Mouse (Mus musculus) kidney, embryonic 14.5 days (tissue): ENCODE data around the gene Strc. TPM values are rescaled to one million over a fixed set of nuclear protein-coding genes. Genes with fewer than 3 reads are reported as not detected.

ENCODE experiments used
- ATAC-seq: fragments of 200-750 bp; cut with Nextera tagmentation; 2 replicates; pipeline ENCODE4 v1.8.0; 2017; ENCODE audit warnings: moderate number of reproducible peaks, mild to moderate bottlenecking, moderate TSS enrichment, moderate library complexity; ENCODE audit not compliant: low FRiP score, low TSS enrichment
- H3K27ac ChIP-seq: fragments of 300-500 bp; sonication (generic); 2 replicates; pipeline ENCODE4 v1.5.1; 2014; ENCODE audit warnings: low read depth, mild to moderate bottlenecking, low read length, moderate library complexity, mixed read lengths
- H3K27me3 ChIP-seq: fragments of 300-500 bp; sonication (generic); 2 replicates; pipeline ENCODE4 v1.6.1; 2014; ENCODE audit warnings: mild to moderate bottlenecking, low read length; ENCODE audit not compliant: control insufficient read depth, insufficient read depth
- H3K36me3 ChIP-seq: fragments of 300-500 bp; sonication (generic); 2 replicates; pipeline ENCODE4 v1.6.1; 2014; ENCODE audit warnings: low read length, mixed read lengths; ENCODE audit not compliant: control insufficient read depth, insufficient read depth
- H3K4me1 ChIP-seq: fragments of 300-500 bp; sonication (generic); 2 replicates; pipeline ENCODE4 v1.6.1; 2014; ENCODE audit warnings: low read length, mixed read lengths; ENCODE audit not compliant: control insufficient read depth, insufficient read depth
- H3K4me2 ChIP-seq: fragments of 300-500 bp; sonication (generic); replicated peaks from 2 replicates; pipeline ENCODE4 v1.6.1; 2014; ENCODE audit warnings: low read depth, mild to moderate bottlenecking, low read length
- H3K4me3 ChIP-seq: fragments of 300-500 bp; sonication (generic); 2 replicates; pipeline ENCODE4 v1.5.1; 2014; ENCODE audit warnings: mild to moderate bottlenecking, low read length
- H3K9ac ChIP-seq: fragments of 300-500 bp; sonication (generic); 2 replicates; pipeline ENCODE4 v1.6.1; 2014; ENCODE audit warnings: low read depth, mild to moderate bottlenecking, low read length, moderate library complexity
- H3K9me3 ChIP-seq: fragments of 300-500 bp; sonication (generic); 2 replicates; pipeline ENCODE4 v1.6.1; 2016; ENCODE audit warnings: low read length; ENCODE audit not compliant: control insufficient read depth
- WGBS: fragments of 180-500 bp; shearing (Covaris S2); extraction: QIAGEN DNeasy Blood & Tissue Kit; methylation state at CpG from one replicate; pipeline ENCODE4 v1.1.7; 2014; 5-methylcytosine and 5-hydroxymethylcytosine counted together
- polyA plus RNA-seq: library from polyadenylated mRNA; unstranded; fragments of >200 nt; fragmentation: Nextera tagmentation; extraction: Ambion mirVana; gene quantifications from 2 replicates; pipeline ENCODE4 v1.2.1, GENCODE M21; 2014

Gene Strc
- polyA plus RNA-seq, 1 experiment from 2014 or later = not detected

- no peaks in the 10 kb centered on the region for H3K4me1 ChIP-seq
- H3K27ac ChIP-seq = no peak overlapping the region
- no peak overlapping the region for H3K9ac ChIP-seq
These were observed 23.3 kb downstream of the Strc start for GRCm38 (mm10) chr2:121363656-121364055.

GRCm38 (mm10) chr2:121359461-121359860 is 27.5 kb downstream of the Strc start:
- H3K9me3 ChIP-seq = no peaks in the 10 kb centered on the region
- no peaks in the 10 kb centered on the region for H3K36me3 ChIP-seq
- ATAC-seq = no peak
- no peak overlapping the region for H3K4me2 ChIP-seq
- H3K4me1 ChIP-seq = no peaks in the 10 kb centered on the region
- H3K9ac ChIP-seq = no peak overlapping the region
- no peak overlapping the region for H3K4me3 ChIP-seq
- H3K27ac ChIP-seq = no peak overlapping the region
- 44% methylated on average over 4 of the region's 4 CpGs for WGBS
- no peaks in the 10 kb centered on the region; the same call in none of the 2 replicates for H3K27me3 ChIP-seq

More at GRCm38 (mm10) chr2:121363656-121364055, 23.3 kb downstream of the Strc start:
- ATAC-seq = no peak
- Histone ChIP-seq H3K27me3 (no peaks in the 10 kb centered on the region; the same call in none of the 2 replicates), H3K4me3 (no peak overlapping the region), H3K9me3 (no peaks in the 10 kb centered on the region), H3K36me3 (no peaks in the 10 kb centered on the region), H3K4me2 (no peak overlapping the region)
- WGBS = 73% methylated on average over 3 of the region's 3 CpGs

- Histone ChIP-seq H3K36me3 (no peaks in the 10 kb centered on the region), H3K4me1 (0 out of 2 replicates have a peak, but pooled peaks cover 3% of the 10 kb centered on the region), H3K9ac (no peak overlapping the region), H3K27ac (no peak overlapping the region), H3K27me3 (no peaks in the 10 kb centered on the region; the same call in none of the 2 replicates), H3K9me3 (no peaks in the 10 kb centered on the region), H3K4me3 (peak overlapping the region; percentile 23), H3K4me2 (peak overlapping the region; percentile 40)
- under 1% methylated on average over 16 of the region's 16 CpGs for WGBS
- ATAC-seq = peak; percentile 80
These were observed 28.6 kb downstream of the Strc start for GRCm38 (mm10) chr2:121358381-121358780.

- no peaks in the 10 kb centered on the region for H3K36me3 ChIP-seq
- peak overlapping the region; percentile 40 for H3K4me2 ChIP-seq
- no peaks in the 10 kb centered on the region; the same call in none of the 2 replicates for H3K27me3 ChIP-seq
- ATAC-seq = no peak
- no peak overlapping the region for H3K27ac ChIP-seq
- H3K9me3 ChIP-seq = no peaks in the 10 kb centered on the region
- H3K9ac ChIP-seq = no peak overlapping the region
- 0 out of 2 replicates have a peak, but pooled peaks cover 3% of the 10 kb centered on the region for H3K4me1 ChIP-seq
- 1% methylated on average over 4 of the region's 4 CpGs for WGBS
- H3K4me3 ChIP-seq = no peak overlapping the region; the same call in 1 of the 2 replicates
These were observed 29.0 kb downstream of the Strc start for GRCm38 (mm10) chr2:121357961-121358360.

GRCm38 (mm10) chr2:121357494-121357893 is 29.5 kb downstream of the Strc start, which contains the start of gene Ckmt1:
Ckmt1 (plus strand) TSS chr2:121357714.
- H3K9me3 ChIP-seq = no peaks in the 10 kb centered on the region
- no peak within 1 kb of the TSS for H3K27ac ChIP-seq
- H3K4me1 ChIP-seq = 0 out of 2 replicates have a peak, but pooled peaks cover 3% of the 10 kb centered on the region
- no peaks in the 10 kb centered on the region; the same call in none of the 2 replicates for H3K27me3 ChIP-seq
- WGBS = 39% methylated on average over 5 of the region's 5 CpGs
- H3K4me3 ChIP-seq = peak within 1 kb of the TSS; percentile 23
- no peak within 1 kb of the TSS for H3K9ac ChIP-seq
- H3K36me3 ChIP-seq = no peaks in the 10 kb centered on the region
- peak within 1 kb of the TSS; percentile 40 for H3K4me2 ChIP-seq
- no peak for ATAC-seq

GRCm38 (mm10) chr2:121354820-121355592 is 32.0 kb downstream of the Strc start, which contains the start of gene Ppip5k1:
Ppip5k1 (minus strand) TSS chr2:121355396.
- Histone ChIP-seq H3K4me3 (peak within 1 kb of the TSS; percentile 61), H3K9me3 (no peaks in the 10 kb centered on the region), H3K27me3 (no peaks in the 10 kb centered on the region; the same call in 1 of the 2 replicates), H3K4me1 (0 out of 2 replicates have a peak, but pooled peaks cover 3% of the 10 kb centered on the region), H3K36me3 (no peaks in the 10 kb centered on the region), H3K27ac (peak within 1 kb of the TSS; percentile 6; the same call in 1 of the 2 replicates), H3K9ac (peak within 1 kb of the TSS; percentile 62), H3K4me2 (peak within 1 kb of the TSS; percentile 73)
- peak; percentile 96 for ATAC-seq
- under 1% methylated on average over 58 of the region's 58 CpGs for WGBS

- H3K9ac ChIP-seq = peak overlapping the region; percentile 62
- WGBS = 1% methylated on average over 6 of the region's 6 CpGs
- H3K4me2 ChIP-seq = peak overlapping the region; percentile 73
- no peaks in the 10 kb centered on the region for H3K36me3 ChIP-seq
- 0 out of 2 replicates have a peak, but pooled peaks cover 3% of the 10 kb centered on the region for H3K4me1 ChIP-seq
- ATAC-seq = no peak
- peak overlapping the region; percentile 6; the same call in 1 of the 2 replicates for H3K27ac ChIP-seq
- no peaks in the 10 kb centered on the region for H3K27me3 ChIP-seq
- peak overlapping the region; percentile 61 for H3K4me3 ChIP-seq
- H3K9me3 ChIP-seq = no peaks in the 10 kb centered on the region
These were observed 32.6 kb downstream of the Strc start for GRCm38 (mm10) chr2:121354378-121354777.

GRCm38 (mm10) chr2:121353156-121353555 is 33.8 kb downstream of the Strc start:
- no peak overlapping the region for H3K9ac ChIP-seq
- no peak overlapping the region for H3K4me3 ChIP-seq
- H3K4me1 ChIP-seq = 0 out of 2 replicates have a peak, but pooled peaks cover 3% of the 10 kb centered on the region
- no peak overlapping the region for H3K27ac ChIP-seq
- ATAC-seq = no peak
- no peaks in the 10 kb centered on the region for H3K36me3 ChIP-seq
- H3K4me2 ChIP-seq = no peak overlapping the region
- WGBS = 65% methylated on average over 8 of the region's 8 CpGs
- H3K9me3 ChIP-seq = no peaks in the 10 kb centered on the region
- H3K27me3 ChIP-seq = no peaks in the 10 kb centered on the region

- no peak overlapping the region for H3K27ac ChIP-seq
- H3K4me3 ChIP-seq = no peak overlapping the region
- 0 out of 2 replicates have a peak, but pooled peaks cover 4% of the 10 kb centered on the region for H3K36me3 ChIP-seq
- H3K4me1 ChIP-seq = no peaks in the 10 kb centered on the region
- H3K9me3 ChIP-seq = peaks cover 3% of the 10 kb centered on the region; the same call in 1 of the 2 replicates
- H3K4me2 ChIP-seq = no peak overlapping the region
- H3K27me3 ChIP-seq = no peaks in the 10 kb centered on the region
- no peak overlapping the region for H3K9ac ChIP-seq
- no peak for ATAC-seq
These were observed 47.9 kb downstream of the Strc start for GRCm38 (mm10) chr2:121339057-121339456.
